Mouse (Mus musculus): ENCODE measurements around the gene BC024978.
A peak's percentile ranks its signal among the peaks of the same experiment; 100 is the strongest.
"Not testable (repeated sequence)": the region's sequence is repeated elsewhere in the genome, so short reads cannot be mapped to it uniquely, and the experiment has no call there.

BC024978 gene

DNA sequence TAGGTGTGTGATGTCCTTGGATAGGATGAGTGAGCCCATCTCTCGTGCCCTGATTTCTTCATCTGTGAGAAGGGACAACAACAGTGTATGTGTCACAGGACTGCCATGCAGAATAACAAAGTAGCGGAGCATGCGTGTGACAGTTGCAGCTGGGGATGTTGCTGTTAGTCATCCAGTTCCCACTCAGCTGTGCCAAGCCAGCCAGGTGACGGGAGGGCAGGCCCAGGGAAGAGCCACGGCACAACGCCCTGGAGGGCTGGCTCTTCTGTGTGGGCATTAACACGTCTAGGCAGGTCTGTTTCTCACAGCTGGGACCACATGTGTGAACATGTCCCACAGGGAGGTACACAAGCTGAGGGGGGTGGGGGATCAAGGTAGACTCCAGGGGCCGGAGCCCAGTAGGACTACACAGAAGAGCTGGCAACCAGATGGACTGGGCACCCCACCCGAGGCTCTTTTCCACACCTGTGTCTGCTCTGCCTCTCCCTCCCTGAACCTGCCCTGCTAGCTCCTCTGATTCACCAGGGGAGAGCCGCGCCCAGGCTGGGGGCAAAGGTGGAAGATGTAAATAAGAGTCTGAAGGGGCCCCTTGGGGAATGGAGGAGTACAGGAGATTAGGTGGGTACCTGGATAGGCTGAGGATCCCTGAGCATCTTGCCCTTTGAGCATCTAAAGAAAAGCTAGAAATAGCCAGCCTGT, 29.4 kb downstream of the BC024978 start:
- no peak for DNase-seq (ENCODE audit: low read depth, low spot score)

DNA sequence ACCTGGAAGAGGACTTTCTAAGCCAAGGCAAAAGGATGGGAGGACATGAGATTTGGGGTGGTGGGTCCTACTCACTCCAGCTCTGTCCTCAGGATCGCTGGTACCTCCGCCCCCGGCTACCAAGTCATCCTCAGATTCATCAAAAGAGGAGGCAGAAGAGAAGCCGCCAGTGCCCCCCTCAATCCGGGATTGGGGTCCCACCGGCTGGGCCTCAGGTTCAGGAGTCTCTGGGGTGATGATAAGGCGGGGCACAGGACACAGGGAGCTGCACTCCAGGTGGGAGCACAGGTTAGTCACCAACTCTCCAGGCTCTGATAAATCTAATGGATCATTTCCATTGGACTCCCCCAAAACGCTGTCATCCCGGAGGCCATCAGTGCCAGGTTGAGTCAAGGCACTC, 31.7 kb downstream of the BC024978 start:
- no peak for DNase-seq (ENCODE audit: low read depth, low spot score)

DNA sequence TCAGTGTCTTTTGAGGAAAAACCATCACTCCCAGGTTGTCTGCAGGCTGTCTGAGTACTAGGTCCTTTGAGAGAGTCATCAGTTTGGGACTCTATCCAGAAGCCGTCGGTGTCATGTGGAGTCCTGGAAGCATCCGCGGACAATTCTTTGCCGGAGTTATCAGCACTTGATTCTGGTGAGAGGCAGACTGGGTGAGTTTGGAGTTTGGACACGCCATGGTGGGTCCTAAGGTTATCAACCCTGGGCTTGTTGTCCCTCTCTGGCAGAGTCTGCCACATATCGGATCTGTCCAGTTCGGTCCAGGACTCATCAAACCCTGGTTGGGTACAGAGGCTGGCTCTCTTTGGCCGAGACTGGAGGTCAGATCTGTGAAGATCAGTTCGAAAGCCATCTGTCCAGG, 32.1 kb downstream of the BC024978 start:
- no peak for DNase-seq (ENCODE audit: low read depth, low spot score)

DNA sequence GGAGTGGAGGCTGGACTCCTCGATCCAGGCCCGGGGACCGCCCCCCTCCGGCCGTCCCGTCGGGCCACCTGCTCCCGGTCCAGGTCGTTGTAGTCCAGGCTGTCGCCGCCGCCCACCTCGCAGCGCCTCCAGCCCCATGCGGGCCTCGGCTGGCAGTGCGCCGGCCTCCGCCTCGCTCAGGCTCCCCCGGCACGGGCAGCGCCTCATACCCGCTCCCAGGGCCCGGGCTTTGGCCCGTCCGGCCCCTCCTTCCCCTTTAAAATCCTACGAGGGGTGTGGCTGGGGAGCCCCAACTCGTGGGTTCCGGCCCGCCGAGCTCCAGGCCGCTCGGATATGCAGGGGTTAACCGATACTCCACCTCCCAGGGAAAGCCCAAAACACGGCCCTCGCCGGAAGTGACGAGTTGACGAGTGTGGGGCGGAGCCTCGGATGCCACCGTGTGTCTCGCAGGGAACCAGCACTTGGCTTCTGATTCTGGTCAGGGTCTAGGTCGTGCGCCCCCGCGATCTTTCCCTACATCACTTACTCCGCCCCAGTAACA, 32.8 kb downstream of the BC024978 start, which contains the start of gene Itpkc:
TSS of gene Itpkc (minus strand) at position 381 of the 541 bp plus-strand sequence.
- DNase-seq (ENCODE audit: low read depth, low spot score) = peak; percentile 84

- no peak for DNase-seq (ENCODE audit: low read depth, low spot score)
Observed at GRCm38 (mm10) chr7:27228865-27229264, 33.3 kb downstream of the BC024978 start.

GRCm38 (mm10) chr7:27230781-27231180, 35.2 kb downstream of the BC024978 start:
- DNase-seq (ENCODE audit: low read depth, low spot score) = peak; percentile 47

DNA sequence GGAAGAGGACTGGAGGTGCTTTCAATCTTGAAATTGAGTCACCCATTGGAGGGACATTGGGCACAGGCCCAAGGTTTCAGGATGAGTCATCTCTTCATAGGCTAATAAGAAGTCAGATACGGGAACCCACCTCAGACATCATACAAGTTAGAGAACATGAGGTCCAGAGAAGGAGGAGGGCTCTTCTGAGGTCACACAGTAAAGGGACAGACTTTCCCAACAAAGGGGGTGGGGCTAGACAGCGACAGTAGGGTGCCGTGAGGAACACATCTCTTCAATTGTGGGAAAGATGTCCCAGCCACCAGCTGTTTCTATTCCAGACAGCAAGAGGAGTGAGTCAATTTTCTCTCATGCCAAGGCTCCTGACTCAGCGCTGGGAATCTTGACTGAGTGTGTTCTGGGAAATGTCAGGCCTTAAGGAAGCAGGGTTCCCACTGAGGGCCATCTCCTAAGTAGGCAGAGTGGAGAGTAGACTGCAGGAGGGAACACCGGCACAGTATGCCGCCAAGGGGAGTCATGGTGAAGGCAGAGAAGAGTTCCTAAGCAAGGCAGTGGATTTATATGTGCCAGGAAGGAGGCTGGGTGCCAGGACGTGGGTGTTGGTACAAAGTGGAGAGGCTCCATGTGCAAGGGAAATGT, 36.2 kb downstream of the BC024978 start:
- no peak for DNase-seq (ENCODE audit: low read depth, low spot score)

GRCm38 (mm10) chr7:27232781-27233281, 37.2 kb downstream of the BC024978 start, which contains the start of gene Coq8b:
Coq8b (plus strand) TSS chr7:27233023.
- DNase-seq (ENCODE audit: low read depth, low spot score) = peak; percentile 89

DNA sequence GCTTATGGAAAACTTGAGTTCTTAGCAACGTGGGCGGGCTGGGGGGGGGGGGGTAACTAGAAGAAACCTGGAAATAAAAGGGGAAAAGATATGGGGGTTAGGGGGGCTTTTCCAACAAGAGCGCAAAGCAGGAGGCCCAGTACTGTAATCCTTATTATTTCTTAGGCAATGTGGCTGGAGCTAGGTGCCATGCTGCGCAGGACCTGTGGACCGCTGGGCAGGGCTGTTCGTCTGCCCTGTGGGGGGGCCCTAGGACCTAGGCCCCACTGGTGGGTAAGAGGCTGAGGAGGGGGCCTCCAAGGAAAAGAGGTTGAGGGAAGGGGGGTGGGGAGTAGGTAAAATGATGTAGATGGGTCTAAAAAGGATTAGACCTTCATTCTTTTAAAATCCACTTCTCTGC, 37.7 kb downstream of the BC024978 start:
- DNase-seq (ENCODE audit: low read depth, low spot score) = no peak

DNA sequence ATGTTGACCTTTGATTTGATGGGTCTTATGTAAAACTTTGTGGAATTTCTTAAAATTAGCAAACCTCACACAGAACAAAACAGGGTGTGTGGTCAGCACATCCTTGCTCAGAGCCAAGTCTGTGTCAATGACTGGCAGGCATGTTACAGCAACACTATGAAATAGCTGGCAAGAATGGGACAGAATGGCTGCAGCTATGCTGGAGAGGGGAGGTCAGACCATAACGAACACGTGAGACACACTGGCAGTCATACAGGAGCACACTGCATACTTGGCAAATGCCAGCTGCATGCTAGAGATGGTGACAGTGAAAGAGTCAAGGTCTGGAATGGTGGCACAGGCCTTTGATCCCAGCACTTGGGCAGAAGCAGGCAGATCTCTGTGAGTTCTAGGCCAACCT, 40.1 kb downstream of the BC024978 start:
- DNase-seq (ENCODE audit: low read depth, low spot score) = no peak

- no peak for DNase-seq (ENCODE audit: low read depth, low spot score)
Observed at GRCm38 (mm10) chr7:27237527-27237926, 41.9 kb downstream of the BC024978 start.

DNA sequence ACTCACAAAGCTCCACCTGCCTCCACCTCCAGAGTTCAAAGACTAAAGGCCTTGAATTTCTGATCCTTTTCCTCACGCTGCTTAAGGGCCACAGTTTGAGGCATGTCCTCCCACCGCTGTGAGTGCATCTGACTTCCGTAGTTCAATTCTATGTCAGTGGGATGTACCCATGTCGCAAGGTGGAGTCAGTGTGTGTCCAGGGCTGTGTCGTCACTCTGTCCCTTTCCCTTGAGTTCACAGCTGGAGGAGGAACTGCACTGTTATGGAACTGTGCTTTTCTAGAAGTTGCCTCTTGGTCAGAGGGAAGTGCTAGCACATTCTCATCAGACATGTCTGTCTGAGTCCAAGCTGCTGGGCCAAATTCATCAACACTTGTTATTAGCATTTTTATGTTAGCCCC, 43.0 kb downstream of the BC024978 start:
- DNase-seq (ENCODE audit: low read depth, low spot score) = no peak

DNA sequence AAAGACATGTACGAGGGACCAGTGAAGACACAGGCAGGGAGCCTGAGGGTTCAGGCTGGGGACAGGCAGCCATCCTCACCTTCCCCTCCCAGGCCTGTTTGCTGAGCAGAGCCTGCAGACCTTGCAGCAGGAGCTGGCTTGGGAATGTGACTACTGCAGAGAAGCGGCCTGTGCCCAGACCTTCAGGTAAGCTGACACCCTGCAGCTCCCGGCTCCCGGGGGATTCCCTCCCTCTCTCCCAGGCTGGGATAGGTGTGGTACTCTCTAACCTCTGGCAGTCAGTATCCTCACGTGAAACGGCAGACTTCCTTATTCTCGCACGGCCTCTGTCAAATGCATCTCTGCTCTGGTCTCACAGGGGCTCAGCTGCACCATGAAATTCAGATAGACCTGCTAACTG, 47.6 kb downstream of the BC024978 start:
- DNase-seq (ENCODE audit: low read depth, low spot score) = no peak

DNA sequence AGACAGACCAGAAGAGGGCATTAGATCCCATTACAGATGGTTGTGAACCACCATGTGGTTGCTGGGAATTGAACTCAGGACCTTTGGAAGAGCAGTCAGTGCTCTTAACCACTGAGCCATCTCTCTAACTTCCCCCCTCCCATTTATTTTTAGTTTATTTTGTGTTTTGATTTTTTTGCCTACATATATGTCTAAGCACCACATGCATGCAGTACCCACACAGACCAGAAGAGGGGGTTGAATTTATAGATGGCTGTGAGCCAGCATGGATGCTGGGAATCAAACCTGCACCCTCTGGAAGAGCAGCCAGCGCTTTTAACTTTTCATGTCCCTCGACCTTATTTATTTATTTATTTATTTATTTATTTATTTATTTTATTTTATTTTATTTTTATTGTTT, 48.5 kb downstream of the BC024978 start:
- not testable (repeated sequence) for DNase-seq (ENCODE audit: low read depth, low spot score)

DNA sequence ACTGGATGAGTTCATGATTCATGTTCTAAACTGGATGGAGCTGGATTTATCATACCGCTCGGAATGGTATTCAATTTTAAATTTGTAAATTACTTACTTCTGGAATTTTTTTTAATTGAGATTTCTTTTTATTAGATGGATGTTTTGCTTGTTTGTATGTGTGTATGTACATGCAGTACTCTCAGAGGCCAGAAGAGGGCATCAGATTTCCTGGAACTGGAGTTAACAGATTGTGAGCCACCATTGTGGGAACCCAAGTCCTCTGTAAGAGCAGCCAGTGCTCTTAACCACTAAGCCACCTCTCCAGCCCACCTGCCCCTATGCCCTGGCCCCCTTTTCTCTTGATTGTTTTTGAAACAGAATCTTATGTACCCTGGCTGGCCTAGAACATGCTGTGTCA, 53.6 kb downstream of the BC024978 start:
- DNase-seq (ENCODE audit: low read depth, low spot score) = no peak

DNA sequence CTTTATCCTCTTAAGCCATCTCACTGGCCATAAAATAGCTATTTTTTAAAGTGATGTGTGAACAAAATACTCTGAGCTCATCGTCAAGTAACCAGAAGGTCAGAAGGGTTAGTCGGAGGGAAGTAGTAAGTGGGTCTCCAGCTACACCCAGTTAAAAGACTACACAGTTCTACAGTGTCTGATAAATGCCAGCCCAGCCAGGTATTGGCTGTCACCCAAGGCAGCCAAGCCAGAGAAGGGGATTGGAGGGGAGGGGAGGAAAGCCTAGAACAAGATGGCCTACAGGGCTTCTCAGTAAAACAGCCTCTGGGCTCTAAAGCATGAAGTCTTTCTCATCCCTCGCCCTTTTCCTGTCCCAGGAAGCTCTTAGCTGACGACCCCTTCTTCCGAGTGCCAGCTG, 54.3 kb downstream of the BC024978 start:
- DNase-seq (ENCODE audit: low read depth, low spot score) = no peak

DNA sequence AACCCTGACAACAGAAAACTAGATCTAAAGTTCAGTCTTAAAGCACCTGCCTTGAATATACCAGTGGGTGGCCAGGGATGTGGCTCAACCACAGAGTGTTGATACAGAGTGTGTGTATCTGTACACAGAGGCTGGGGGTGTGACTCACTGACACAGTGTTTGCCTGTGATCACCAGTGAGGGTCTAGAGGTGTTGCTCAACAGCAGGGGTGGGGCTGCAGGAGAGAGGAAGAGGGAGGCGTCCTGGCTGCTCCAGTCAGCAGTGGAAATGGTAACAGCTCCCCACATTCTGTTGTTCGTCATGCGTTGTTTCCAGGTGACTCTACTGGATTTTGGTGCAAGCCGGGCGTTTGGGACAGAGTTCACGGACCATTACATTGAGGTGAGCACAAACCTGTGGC, 56.4 kb downstream of the BC024978 start:
- no peak for DNase-seq (ENCODE audit: low read depth, low spot score)

DNA sequence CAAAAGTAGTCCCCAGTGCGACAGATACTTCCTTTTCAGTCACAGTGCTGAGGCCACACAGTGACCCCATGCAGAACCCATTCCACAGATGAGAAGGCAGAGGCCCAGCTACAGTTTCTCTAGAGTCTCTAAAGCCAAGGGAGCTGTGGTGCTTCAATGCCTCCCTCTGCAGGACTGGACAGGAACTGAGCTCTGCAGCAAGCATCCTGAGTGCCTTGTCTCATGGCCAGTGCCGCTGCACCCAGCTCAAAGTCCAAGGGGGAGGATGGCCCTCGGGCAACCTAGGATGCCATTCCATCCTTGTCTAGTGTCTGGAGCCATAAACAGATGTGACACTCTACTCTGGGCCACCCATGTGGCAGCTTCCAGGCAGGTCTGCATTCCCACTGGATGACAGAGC, 60.1 kb downstream of the BC024978 start:
- DNase-seq (ENCODE audit: low read depth, low spot score) = no peak

DNA sequence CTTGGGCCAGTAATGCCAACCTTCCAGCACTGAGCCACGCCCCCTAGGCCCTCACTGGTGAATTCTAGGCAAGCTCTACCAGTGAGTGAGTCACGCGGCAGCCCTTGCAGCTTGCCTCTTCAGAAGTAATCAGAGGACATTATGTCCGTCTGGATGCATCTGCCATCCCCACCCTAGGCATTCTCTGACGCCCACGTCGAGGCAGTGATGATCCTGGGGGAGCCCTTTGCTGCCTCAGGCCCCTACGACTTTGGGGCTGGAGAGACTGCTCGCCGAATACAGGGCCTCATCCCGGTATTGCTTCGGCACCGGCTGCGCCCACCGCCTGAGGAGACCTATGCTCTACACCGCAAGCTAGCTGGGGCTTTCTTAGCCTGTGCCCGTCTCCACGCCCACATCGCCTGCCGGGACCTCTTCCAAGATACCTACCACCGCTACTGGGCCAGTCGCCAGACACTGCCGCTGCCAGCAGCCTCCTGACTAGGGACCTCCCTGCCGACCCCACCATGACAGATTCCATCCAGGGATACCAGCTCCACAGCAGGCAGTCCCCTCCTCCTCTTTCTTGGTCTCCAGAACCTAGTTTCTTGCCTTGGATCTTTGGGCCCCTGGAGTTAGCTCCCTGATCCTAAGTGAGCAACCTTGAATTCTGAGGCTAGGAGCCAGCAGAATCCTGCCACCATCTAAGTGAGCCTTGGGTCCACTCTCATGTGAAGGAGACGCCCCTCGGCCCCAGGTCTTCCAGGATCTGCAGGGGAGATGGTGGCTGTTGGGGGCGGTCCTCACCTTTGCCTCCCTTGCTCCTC, 61.7 kb downstream of the BC024978 start:
- DNase-seq (ENCODE audit: low read depth, low spot score) = no peak

- no peak for DNase-seq (ENCODE audit: low read depth, low spot score)
Observed at GRCm38 (mm10) chr7:27257852-27258204, 62.2 kb downstream of the BC024978 start.

GRCm38 (mm10) chr7:27258205-27258899, 62.8 kb downstream of the BC024978 start, which contains the start of gene Numbl:
Numbl (plus strand) TSS chr7:27258433.
- DNase-seq (ENCODE audit: low read depth, low spot score) = peak; percentile 95
